Mouse (Mus musculus) hindbrain, embryonic 16.5 days (tissue): ENCODE measurements at regions not wholly inside any gene's neighbourhood (a gene's known extent, or its start where the extent isn't known, plus 50 kb on each side); places are given as distances from the start of the nearest gene placed in this dataset.

ENCODE experiments used
- ATAC-seq: fragments of 200-750 bp; cut with Nextera tagmentation; 2 replicates; pipeline ENCODE4 v1.8.0; 2017; ENCODE audit warnings: moderate TSS enrichment, moderate library complexity
- H3K27ac ChIP-seq: fragments of 300-500 bp; sonication (generic); 2 replicates; pipeline ENCODE4 v1.5.1; 2014; ENCODE audit warnings: low read depth, mild to moderate bottlenecking, control low read depth, low read length, moderate library complexity
- H3K27me3 ChIP-seq: fragments of 300-500 bp; sonication (generic); replicated peaks from 2 replicates; pipeline ENCODE4 v1.6.1; 2014; ENCODE audit warnings: low read length; ENCODE audit not compliant: control insufficient read depth, insufficient read depth
- H3K36me3 ChIP-seq: fragments of 300-500 bp; sonication (generic); 2 replicates; pipeline ENCODE4 v1.6.1; 2014; ENCODE audit warnings: mild to moderate bottlenecking, low read length, moderate library complexity, mixed read lengths; ENCODE audit not compliant: control insufficient read depth, insufficient read depth
- H3K4me1 ChIP-seq: fragments of 300-500 bp; sonication (generic); 2 replicates; pipeline ENCODE4 v1.6.1; 2014; ENCODE audit warnings: low read depth, low read length; ENCODE audit not compliant: control insufficient read depth, insufficient read depth
- H3K4me2 ChIP-seq: fragments of 300-500 bp; sonication (generic); 2 replicates; pipeline ENCODE4 v1.6.1; 2014; ENCODE audit warnings: mild to moderate bottlenecking, low read length, control low read depth, moderate library complexity
- H3K4me3 ChIP-seq: fragments of 300-500 bp; sonication (generic); 2 replicates; pipeline ENCODE4 v1.5.1; 2014; ENCODE audit warnings: mild to moderate bottlenecking, low read length, control low read depth, moderate library complexity
- H3K9ac ChIP-seq: fragments of 300-500 bp; sonication (generic); 2 replicates; pipeline ENCODE4 v1.6.1; 2014; ENCODE audit warnings: low read depth, mild to moderate bottlenecking, control low read depth, low read length, moderate library complexity
- H3K9me3 ChIP-seq: fragments of 300-500 bp; sonication (generic); 2 replicates; pipeline ENCODE4 v1.6.1; 2014; ENCODE audit warnings: mild to moderate bottlenecking, low read length, moderate library complexity; ENCODE audit not compliant: control insufficient read depth
- WGBS: fragments of 180-500 bp; shearing (Covaris S2); extraction: QIAGEN DNeasy Blood & Tissue Kit; methylation state at CpG from one replicate; pipeline ENCODE4 v1.1.7; 2014; 5-methylcytosine and 5-hydroxymethylcytosine counted together

GRCm38 (mm10) chr15:86566111-86566510, 351.9 kb downstream of the Tbc1d22a start:
- no peaks in the 10 kb centered on the region for H3K27me3 ChIP-seq
- H3K4me3 ChIP-seq, result no peak overlapping the region
- H3K9me3 ChIP-seq, result no peaks in the 10 kb centered on the region
- no peaks in the 10 kb centered on the region for H3K36me3 ChIP-seq
- H3K27ac ChIP-seq, result no peak overlapping the region
- ATAC-seq, result no peak
- H3K4me1 ChIP-seq, result no peaks in the 10 kb centered on the region
- no peak overlapping the region for H3K4me2 ChIP-seq
- WGBS, result 75% methylated on average over 3 of the region's 3 CpGs
- H3K9ac ChIP-seq, result no peak overlapping the region

- Histone ChIP-seq H3K36me3 (no peaks in the 10 kb centered on the region), H3K4me2 (no peak overlapping the region), H3K9ac (no peak overlapping the region), H3K27me3 (no peaks in the 10 kb centered on the region; the same call in 1 of the 2 replicates), H3K27ac (no peak overlapping the region), H3K4me3 (no peak overlapping the region), H3K9me3 (no peaks in the 10 kb centered on the region), H3K4me1 (peaks cover 3% of the 10 kb centered on the region; the same call in 1 of the 2 replicates)
- 17% methylated on average over 5 of the region's 5 CpGs for WGBS
- ATAC-seq, result no peak
These were observed 360.1 kb downstream of the Tbc1d22a start for GRCm38 (mm10) chr15:86574311-86574710.

DNA sequence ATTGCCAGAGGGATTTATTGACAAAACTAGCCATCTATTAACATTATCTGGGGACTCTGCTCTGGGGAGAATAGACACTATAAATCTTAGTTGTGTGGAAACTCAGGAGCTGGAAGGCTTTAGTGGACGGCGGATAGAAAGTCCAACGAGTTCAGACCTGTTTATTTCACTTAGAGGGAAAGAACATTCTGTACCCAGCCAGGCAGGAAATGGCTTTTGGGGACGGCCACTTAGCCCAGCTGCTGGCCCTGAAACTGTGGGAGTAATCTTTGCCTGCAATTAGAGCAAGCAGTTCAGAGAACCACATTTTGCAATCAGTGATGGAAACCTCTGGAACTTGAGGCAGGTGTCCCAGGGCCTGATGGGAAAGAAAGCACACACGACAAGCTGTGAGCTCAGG, 362.4 kb downstream of the Tbc1d22a start:
- no peak for ATAC-seq
- Histone ChIP-seq H3K36me3 (no peaks in the 10 kb centered on the region), H3K4me3 (no peak overlapping the region), H3K27me3 (no peaks in the 10 kb centered on the region; the same call in 1 of the 2 replicates), H3K9me3 (no peaks in the 10 kb centered on the region), H3K4me1 (peaks cover 3% of the 10 kb centered on the region; the same call in 1 of the 2 replicates), H3K27ac (no peak overlapping the region), H3K4me2 (no peak overlapping the region), H3K9ac (no peak overlapping the region)
- 70% methylated on average over 5 of the region's 5 CpGs for WGBS

DNA sequence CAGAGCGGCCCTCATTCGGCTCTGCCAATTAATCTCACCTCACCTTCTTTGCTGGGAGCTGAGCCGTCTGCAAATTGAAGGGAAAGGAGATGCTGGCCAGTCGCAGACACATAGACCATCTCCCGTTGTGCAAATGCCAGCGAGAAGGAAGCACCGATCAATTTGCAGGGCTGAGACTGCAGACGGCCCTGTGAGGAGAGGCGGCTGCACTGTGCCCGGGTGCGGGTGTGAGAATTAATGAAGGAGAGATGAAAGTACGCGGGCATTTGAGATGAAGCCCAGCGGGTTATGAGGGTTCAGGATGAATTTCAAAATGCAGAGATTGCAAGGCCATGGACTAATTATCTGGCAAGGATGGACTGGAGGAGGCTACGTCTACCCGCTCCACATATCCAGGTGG, 364.4 kb downstream of the Tbc1d22a start:
- Histone ChIP-seq H3K4me3 (no peak overlapping the region), H3K4me1 (peaks cover 3% of the 10 kb centered on the region; the same call in 1 of the 2 replicates), H3K27me3 (no peaks in the 10 kb centered on the region; the same call in 1 of the 2 replicates), H3K9me3 (no peaks in the 10 kb centered on the region), H3K27ac (no peak overlapping the region), H3K9ac (no peak overlapping the region), H3K36me3 (no peaks in the 10 kb centered on the region), H3K4me2 (no peak overlapping the region)
- whole genome bisulfite sequencing, result 83% methylated on average over 16 of the region's 16 CpGs
- ATAC-seq, result no peak

- H3K4me1 ChIP-seq, result no peaks in the 10 kb centered on the region
- ATAC-seq, result no peak
- no peaks in the 10 kb centered on the region for H3K9me3 ChIP-seq
- H3K4me3 ChIP-seq, result no peak overlapping the region
- H3K27me3 ChIP-seq, result no peaks in the 10 kb centered on the region; the same call in 1 of the 2 replicates
- no peak overlapping the region for H3K27ac ChIP-seq
- no peaks in the 10 kb centered on the region for H3K36me3 ChIP-seq
- H3K9ac ChIP-seq, result no peak overlapping the region
- H3K4me2 ChIP-seq, result no peak overlapping the region
- 78% methylated on average over 7 of the region's 7 CpGs for WGBS
These were observed 368.2 kb downstream of the Tbc1d22a start for GRCm38 (mm10) chr15:86582240-86583090.

GRCm38 (mm10) chr15:86585716-86586115, 371.5 kb downstream of the Tbc1d22a start:
- no peaks in the 10 kb centered on the region for H3K27me3 ChIP-seq
- H3K4me2 ChIP-seq, result no peak overlapping the region
- ATAC-seq, result no peak
- H3K9ac ChIP-seq, result no peak overlapping the region
- no peak overlapping the region for H3K27ac ChIP-seq
- no peak overlapping the region for H3K4me3 ChIP-seq
- no peaks in the 10 kb centered on the region for H3K36me3 ChIP-seq
- no peaks in the 10 kb centered on the region for H3K9me3 ChIP-seq
- WGBS, result 84% methylated on average over 4 of the region's 4 CpGs
- H3K4me1 ChIP-seq, result no peaks in the 10 kb centered on the region

DNA sequence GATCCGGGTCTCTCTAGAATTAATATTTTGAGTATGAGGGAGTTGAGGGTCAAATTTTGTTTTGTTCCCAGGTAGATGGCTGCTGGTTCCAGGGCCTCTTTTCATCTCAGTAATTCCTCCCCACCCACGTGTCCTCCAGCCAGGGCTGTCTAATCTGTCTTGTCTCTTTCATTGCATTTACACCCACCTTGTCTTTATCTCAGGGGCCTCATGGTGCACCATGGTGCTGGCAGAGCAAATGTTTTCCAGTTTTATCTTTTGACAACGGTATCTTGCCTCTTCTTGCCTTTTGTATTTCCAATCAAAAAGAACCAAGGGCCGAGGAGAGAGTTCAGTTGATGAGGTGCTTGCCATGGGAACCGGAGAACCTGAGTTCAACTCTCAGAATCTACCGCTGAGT, 372.9 kb downstream of the Tbc1d22a start:
- Histone ChIP-seq H3K36me3 (no peaks in the 10 kb centered on the region), H3K4me2 (no peak overlapping the region), H3K4me1 (no peaks in the 10 kb centered on the region), H3K27ac (no peak overlapping the region), H3K9me3 (no peaks in the 10 kb centered on the region), H3K9ac (no peak overlapping the region), H3K27me3 (no peaks in the 10 kb centered on the region), H3K4me3 (no peak overlapping the region)
- 83% methylated on average over 6 of the region's 6 CpGs for WGBS
- ATAC-seq, result no peak

DNA sequence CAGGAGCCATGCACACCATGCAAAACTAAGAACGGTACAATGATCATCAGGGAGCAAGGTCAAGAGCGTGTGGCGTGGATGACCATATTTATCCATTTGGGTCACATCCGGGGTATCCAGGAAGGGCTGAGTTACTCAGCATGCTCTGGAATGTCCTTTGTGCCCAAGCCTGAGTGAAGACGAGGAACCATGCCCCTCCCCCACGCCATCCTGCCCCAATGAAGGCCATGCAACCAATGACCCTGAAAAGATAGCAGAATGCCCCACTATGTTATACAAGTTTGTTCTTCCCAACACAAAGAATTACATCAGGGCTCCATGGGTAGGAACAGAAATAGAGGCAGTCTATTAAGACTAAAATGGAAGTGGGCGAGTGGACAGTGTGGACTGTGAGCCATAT, 375.8 kb downstream of the Tbc1d22a start:
- Histone ChIP-seq H3K9me3 (no peaks in the 10 kb centered on the region), H3K27me3 (no peaks in the 10 kb centered on the region), H3K9ac (no peak overlapping the region), H3K4me1 (peaks cover 2% of the 10 kb centered on the region; the same call in 1 of the 2 replicates), H3K4me2 (no peak overlapping the region), H3K36me3 (no peaks in the 10 kb centered on the region), H3K4me3 (no peak overlapping the region), H3K27ac (no peak overlapping the region)
- WGBS, result 60% methylated on average over 7 of the region's 7 CpGs
- ATAC-seq, result no peak

- WGBS, result 78% methylated on average over 5 of the region's 5 CpGs
- Histone ChIP-seq H3K9me3 (no peaks in the 10 kb centered on the region), H3K4me1 (peaks cover 2% of the 10 kb centered on the region; the same call in 1 of the 2 replicates), H3K27ac (no peak overlapping the region), H3K36me3 (no peaks in the 10 kb centered on the region), H3K4me3 (no peak overlapping the region), H3K27me3 (no peaks in the 10 kb centered on the region), H3K4me2 (no peak overlapping the region), H3K9ac (no peak overlapping the region)
- ATAC-seq, result no peak
These were observed 376.6 kb downstream of the Tbc1d22a start for GRCm38 (mm10) chr15:86590896-86591295.
